Mouse (Mus musculus): ENCODE results near the gene Lsamp.
"Not testable (repeated sequence)": the region's sequence is repeated elsewhere in the genome, so short reads cannot be mapped to it uniquely, and the experiment has no call there.

Gene Lsamp

DNA sequence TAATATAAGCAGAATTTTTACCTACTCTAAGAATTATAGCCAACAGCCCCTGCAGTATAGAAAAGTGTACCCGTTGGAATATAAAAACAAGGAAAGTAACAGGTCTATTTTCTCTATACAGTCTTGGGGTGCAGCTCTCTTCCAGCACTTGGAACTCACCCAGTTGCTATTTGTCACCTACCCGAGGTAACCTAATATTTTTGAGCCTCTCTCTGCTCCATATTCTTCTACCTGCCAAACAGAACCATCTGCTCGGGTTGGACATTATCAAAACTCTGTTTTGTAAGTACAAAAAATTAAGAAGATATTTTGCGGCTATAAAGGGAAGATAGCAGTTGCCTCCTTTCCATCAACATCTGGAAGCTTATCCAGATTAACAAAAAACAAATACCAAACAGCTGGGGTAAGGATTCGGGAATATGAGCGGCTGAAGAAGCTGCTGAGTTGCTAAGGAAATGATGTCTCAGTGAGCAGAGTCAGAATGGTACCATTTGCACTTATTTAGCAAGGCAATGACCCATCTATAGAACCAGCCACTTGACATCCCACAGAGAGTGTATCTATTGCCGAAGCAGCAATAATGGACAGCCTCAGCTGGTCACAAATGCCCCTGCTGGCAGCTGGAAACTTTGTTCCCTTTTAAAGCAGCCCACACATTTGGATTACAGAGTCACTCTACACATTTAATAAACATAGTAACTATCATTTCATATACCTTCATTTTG is 1957.6 kb downstream of the Lsamp start:
- DNase-seq, result no peak

DNA sequence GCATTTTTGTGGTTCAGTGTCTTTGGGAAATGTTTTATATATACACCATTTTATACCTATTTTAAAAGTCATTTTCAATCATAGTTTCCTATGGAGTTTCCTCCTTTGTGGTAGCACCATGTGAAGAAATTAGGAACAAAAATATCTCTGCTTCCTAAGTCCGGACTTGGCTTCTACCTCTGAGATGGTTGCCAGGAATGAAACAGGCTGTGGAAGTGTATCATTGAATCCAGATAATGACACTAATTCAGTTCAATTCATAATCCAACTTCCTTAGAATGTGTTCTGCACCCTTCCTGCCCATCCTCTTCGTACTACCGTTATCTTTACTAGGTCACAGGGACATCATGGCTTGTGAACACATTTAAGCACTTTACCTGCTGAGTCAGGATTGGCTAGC is 1973.7 kb downstream of the Lsamp start:
- no peak for DNase-seq

DNA sequence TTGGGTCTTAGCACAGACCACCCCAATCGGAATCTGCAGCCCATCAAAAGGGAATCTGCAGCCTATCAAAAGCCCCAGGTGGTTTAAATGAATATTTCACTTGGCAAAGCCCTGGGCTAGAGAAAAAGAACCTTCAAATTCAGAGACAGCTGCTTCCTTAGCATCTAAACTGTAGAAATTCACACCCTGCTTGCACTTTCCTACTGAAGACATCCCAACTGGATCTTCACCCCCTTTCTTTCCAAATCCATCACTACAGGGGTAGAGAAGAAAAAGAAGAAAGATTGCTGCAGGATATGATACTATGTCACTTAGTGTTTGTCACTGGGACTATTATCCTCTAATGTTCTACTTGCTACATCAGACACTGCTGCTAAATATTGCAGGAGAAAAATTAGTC is 1981.5 kb downstream of the Lsamp start:
- no peak for DNase-seq

DNA sequence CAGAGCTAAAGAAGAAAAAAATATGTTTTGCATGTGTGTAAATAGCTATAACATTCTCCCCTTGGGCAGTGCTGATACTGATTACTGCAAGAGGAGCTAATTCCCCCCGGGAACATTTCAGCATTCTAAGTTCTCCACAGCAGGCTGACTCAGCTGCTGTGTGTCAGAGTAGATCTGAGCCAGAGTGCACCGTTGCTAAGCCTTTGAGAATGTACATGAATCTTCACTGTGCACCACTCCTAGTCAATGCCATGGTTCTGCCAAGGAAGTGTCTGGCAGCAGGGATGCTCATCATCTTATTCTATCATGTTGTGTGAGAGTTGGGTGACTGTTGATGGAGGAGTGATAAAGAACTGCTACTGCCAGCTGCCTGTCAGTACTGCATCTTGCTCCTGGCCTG is 1985.1 kb downstream of the Lsamp start:
- no peak for DNase-seq

DNA sequence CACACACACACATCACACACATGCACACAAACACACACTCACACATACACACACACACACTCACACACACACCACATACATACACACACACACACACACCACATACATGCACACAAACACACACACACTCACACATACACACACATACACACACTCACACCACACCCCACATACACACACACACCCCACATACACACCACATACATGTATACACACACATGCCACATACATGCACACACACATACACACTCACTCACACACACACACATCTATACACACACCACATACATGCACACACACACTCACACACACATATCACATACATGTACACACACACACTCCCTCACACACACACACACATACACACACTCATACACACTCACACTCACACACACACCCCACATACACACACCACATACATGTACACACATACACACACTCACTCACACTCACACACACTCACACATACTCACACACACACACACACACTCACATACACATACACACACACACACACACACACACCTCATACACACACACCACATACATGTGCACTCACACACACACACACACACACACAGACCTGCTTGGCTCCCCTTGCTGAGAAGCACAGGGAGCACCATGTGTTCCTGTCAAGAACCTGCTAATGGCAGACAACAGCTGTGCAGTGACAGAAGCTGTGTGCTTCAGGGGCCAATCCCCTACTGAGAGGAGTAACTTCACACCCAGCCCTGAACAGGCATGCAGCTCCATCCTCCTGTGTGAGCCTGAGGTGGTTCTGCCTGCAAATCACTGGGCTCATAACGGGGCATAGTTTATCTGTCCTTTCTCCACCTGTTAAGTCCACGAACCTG is 1990.9 kb downstream of the Lsamp start:
- DNase-seq, result no peak

DNA sequence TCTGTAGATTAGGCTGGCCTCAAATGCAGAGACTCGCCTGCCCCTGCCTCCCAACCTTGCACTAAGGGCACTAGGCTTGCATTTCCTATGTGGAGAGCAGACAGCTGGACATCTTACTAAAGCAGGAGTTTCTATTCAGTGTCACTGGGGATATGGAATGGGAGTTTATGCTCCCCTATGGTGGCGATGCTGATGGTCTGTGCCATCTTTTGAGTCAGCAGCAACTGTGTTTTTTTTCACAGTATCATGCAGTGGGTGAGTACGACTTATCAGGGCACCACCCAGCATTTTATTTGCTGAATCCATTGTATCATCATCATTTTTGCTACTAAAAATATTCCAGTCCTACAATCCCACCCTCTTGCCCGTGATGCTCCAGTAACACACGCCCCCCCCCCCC is 1992.7 kb downstream of the Lsamp start:
- DNase-seq, result no peak

DNA sequence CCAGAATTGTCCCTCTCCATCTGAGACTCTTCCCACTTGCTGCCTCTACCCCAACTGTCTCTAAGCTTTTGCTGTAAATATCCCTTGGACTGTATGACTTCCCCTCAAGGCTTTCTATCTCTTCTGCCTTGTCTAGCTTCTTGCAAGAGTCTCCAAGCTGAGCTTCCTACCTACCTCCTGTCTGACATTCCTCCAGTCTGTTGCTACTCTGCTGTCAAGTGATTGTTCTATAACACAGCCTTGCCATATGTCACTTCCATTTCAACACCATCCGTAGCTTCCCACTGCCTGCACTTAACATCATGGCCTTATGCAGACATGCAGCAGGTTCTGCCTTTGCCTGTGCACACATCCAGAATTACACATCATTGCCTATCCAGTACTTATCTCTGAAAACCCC is 2012.8 kb downstream of the Lsamp start:
- no peak for DNase-seq

DNA sequence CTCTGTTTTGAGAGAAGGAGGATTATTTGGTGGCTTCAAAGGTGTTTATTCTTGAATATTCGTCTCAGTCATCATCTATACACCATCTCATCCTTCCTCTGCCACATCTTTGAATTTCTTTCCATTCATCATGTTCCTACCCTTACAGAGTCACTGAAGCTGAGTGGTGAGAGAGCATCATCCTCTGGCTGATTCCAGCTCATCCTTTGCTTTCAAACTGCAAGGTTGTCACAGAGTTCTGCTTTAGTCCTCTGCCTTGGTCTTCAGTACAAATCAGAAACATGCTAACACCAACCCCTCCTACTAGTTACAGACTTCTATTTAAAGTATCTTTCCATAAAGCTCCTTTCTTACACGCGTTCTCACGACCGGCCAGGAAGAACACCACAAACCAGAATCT is 2018.8 kb downstream of the Lsamp start:
- DNase-seq, result no peak

DNA sequence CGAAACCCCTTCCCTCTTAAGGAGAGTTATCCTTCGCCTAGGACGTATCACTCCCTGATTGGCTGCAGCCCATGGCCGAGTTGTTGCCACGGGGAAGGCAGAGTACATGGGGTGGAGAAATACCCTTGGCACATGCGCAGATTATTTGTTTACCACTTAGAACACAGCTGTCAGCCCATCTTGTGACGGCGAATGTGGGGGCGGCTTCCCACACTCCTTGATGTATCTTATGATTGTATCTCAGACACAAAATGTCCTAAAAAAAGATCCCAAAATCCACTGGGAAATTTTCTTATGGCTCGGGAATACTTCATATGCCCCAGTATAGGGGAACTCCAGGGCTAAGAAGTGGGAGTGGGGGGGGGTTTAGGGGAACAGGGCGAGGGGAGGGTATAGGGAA is 2019.3 kb downstream of the Lsamp start:
- DNase-seq, result not testable (repeated sequence)

DNA sequence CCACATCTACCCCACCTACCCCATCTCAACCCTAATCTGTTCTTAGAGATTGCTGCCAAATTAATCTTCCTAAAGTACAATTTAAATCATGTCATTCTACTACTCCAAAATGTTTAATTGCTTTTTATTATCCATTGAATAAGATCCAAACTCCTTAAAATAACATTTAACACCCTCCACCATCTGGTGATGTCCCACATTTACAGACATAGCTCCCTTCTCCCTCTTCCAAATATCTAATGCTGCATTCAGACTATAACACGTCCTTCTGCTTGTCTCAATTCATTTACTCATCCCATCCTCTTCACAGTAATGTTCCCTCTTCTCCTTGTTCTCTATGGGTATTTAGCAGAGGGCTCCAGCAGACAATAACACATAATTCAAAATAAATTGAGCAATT is 2020.0 kb downstream of the Lsamp start:
- no peak for DNase-seq

DNA sequence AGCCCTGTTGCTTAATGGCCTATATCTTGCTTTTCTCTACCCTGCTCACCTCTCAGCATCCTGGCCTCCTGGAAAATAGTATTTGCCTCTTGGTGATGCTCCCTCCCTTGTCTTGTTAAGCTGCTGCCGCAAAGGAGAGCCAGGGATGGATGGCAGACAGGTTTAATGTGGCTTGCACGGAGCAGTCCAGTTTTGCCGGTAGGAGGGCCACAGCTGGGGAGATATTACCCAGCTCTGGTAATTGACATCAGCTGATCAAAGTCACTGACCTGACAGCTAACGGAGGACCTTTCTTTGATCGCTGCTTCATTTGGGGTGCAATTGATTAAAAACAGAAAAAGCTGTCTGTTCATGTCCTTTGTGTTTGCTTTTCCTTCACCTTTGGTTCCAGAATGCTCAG is 2030.8 kb downstream of the Lsamp start:
- no peak for DNase-seq

DNA sequence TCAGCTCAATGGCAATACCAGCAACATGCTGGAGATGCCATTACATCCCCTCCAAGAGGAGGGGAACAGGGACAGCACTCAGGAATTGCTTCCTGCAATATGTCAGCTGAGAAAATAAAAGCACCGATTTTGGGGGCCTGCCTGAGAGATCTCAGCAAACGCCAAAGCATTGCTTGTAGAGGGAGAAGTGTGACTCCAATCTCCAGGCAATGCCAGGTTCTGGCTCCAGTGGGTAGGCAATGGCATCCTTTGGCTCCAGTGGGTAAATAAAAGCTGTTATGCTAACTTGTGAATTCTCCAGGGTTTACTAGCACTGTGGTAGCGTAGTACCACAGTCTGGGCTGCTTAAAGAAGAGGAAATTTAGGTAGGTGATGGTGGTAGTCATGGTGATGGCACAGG is 2031.3 kb downstream of the Lsamp start:
- DNase-seq, result no peak

DNA sequence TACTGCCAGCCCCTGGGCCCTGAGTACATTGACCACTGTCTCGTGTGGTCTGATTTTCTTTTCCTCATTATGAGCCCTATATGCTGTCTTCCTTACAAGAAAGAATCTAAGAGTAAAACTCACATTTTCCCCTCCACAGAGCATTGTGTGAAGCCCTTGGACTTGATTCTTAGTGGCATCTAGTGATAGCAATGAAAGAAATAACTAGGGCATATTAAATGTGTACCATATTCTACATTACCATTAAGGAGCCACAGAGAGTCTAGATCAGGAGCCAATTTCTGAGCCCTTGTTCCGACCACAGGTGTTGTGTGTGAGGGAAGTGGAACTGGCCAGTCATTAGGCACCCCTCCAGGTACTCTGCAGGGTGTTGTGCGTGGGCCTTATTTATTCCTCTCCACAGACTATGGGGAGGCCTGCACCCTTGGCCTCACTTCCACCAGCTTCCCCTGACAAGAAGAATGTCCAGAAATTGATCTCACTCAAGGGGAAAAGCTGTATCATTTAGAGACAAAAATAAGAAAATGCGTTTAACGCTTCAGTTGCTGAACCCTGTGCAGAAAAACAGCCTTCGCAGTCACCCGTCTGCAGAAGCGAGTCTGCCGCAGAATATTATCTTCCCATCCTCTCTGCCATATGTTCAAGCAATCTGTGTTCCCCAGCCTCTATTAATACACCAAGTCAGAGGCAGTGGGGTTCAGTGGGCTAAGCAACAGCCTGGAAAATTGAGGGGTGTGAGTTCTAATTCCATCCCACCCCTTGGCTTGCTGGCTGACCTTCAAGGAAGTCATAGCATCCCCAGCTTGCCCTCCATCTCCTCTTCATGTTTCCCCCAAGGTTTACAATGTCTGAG is 2032.9 kb downstream of the Lsamp start:
- DNase-seq, result no peak

DNA sequence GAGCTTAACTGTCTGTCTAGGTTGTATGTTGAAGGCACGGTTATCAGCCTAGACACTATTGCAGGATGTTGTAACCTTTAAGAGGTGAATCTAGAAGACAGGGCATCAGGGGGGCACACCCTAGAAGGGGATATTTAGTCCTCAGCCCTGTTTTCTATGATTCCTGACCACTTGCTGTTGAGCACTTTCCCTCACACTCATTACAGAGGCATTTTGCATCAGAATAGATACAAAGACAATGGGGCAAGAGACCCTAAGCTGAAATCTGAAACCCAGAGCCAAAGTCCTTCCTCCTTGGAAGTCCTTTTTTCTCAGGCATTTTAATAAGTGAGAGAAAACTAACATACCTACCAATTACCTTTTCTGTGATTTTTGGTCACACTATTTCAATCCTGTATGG is 2038.4 kb downstream of the Lsamp start:
- no peak for DNase-seq

DNA sequence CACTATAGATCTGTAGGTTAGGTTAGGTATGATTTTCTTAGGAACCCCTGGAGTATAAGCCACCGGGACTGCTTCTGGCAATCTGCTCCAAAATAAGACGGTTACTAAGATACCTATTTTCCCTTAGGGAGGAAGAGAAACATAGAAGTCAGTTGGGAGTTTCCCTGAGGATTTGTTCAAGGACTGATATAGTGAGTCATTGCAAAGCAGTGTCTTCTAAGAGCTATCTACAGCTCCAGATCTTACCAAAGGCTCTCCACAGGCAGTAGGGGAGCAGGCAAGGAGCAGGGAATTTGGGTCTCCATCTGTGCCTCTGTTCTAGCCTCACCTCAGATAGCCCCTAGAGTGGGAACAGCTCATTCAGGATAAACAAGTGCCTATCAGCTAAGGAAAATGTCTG is 2047.9 kb downstream of the Lsamp start:
- DNase-seq, result no peak

DNA sequence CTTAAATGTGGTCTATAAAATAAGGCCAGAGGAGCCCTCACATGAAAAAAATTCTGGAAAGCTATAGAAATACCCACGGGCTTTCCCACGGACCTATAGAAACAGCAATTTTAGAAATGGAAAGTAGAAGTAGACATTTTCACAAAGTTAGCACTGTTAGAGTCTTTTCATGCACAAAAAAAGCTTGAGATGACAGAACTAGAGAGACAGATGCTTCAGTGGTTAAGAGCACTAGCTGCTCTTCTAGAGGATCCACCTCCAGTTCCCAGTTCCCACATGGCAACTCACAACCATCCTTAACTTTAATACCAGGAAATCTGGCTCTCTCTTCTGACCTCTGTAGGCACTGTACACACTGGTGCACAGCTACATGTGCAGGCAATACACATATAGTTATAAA is 2049.3 kb downstream of the Lsamp start:
- no peak for DNase-seq

DNA sequence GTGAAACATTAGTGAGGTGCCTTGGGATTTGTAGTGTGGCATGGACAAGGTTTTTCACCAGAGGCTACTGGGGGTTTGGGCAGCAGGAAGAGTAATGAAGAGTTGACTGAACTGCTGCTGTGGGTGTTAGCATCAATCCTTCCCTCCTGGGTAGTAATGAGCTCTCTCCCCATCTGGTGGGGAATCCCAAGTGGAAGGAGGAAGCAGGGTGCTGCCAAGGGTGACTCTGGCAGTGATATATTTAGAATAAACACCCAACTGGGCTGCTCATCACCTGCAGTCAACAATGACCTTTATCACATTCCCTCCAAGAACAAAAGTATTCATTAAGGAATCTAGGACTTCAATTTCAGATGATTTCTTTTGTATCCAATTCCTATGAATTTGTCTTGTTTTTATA is 2064.0 kb downstream of the Lsamp start:
- DNase-seq, result no peak

DNA sequence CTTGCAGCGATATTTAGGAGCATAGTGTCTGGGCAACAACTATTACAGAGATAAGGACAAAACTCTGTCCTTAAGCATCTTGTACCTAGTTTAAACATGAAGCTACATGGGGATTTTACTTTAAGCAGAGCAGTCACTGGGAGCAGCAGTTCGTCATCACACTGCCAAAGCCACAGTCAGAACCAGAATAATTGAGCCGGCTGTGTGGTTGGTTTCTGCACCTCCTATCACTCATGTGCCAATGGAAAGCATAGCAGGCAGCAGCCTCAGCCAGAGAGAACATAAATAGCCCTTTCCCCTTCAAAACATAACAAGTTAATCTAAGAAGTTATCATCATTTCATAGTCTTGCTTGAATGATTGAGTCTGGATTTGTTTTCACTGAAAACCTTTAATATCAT is 2075.8 kb downstream of the Lsamp start:
- DNase-seq, result no peak

DNA sequence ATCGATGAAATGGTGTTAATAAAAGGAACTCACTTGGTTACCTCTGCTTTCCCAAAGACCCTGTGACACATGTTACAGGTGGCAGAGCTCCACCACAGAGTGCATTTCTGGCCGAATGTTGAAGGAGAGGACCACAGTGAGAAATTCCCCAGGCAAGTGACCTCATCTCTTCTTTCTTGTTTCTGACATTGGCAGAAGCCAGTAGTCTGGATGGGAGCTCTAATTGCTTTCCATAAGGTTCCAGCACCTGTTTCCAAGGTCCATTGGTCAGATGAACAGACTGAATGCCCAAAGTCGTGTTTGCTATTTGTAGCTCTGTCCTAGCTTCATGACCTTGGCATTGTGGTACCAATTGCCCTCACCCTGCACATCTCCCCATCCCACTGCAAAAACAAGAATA is 2090.2 kb downstream of the Lsamp start:
- DNase-seq, result no peak

DNA sequence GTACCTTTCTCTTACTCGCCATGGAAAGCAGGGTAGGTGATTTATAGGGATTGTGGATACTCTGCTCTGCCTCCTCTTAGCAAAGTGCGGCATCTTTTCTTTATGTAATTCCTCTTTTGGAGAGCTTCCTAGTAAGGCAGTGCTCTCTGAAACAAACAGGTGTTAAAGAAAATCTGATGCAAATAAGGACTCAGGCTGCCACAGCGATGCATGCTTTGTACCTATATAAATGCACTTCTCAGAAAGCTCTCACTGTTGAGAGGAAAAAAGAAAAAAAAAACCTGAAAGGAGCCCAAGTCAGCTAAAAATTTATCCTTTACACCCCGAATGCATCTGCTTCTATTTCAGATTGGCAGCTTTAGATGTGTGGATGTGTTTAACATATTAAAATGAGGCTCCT is 2095.4 kb downstream of the Lsamp start:
- DNase-seq, result no peak

DNA sequence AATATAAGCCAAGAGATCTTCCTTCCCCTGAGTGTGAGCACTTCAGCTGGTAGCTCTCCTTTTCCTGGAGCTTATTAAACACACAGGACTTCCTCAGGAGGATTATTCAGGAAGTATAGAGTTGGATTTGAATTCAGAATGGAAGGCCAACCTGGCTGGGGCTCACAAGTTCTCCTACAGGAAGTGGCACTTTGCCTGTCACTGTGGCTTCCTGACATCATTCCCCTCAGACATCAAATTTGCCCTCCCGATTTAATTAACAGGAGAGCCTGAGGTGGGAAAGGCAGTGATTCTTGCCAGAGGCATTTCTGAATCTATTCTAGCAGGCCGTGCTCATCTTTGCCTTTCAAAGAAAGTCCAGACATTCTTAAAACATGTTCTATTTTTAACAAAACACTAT is 2097.4 kb downstream of the Lsamp start:
- DNase-seq, result no peak

DNA sequence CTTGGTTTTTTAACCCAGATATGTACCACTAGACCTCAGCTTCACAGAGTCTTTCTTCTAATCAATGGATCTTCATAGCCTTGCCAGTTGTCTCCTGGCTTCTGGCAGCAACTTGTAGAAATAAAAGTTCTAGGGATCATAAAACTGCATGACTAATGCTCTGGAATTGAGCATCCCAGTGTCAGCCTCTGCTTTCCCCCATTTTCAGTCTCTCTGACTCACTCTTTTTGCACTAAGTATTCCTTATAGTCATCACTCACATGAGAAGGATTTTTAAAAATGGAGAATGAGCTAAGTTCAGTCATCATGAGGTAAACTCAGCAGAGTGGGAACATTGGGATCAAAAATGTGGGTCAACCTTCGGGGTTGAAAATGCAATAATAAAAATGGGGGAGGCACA is 2113.3 kb downstream of the Lsamp start:
- DNase-seq, result no peak

DNA sequence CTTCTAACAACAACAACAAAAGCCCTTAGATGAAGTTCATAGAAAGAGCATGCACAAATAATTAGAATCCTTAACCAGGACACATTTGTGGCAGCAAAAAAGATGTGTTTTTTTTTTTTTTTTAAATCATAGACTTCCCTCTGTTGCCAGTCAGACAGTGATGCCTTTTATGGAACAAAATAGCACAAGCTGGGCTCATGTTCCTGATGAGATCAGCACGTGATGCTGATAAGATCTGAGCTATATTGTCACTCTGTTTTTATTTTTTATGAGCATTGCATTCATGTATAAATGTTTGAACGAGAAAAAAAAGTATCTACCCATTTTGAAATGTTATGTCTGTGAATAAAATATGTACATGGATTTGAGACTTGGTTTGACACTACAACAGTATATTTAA is 2118.0 kb downstream of the Lsamp start:
- DNase-seq, result no peak

DNA sequence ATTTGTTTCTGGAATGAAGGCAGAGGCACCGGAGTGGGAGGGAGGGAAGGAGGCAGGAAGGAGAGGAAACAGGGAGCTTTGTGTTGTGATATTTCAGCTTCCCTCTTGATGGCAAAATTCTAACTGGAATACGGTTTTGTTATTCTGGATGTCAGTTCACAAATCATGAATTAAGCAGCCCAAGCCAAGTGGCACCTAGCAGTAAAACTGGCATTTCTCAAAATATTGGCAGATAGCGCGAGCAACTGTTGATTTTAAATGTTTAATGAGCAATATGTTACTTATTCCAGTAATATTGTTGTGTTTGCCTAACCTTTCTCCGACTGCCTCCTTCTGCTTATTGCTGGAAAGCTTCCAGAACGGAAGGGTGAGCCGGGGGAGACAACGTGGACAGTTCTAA is 2118.5 kb downstream of the Lsamp start:
- no peak for DNase-seq

Measured in kidney, adult 8-10 months (tissue).